Mouse (Mus musculus) spleen, adult 2 months (tissue): ENCODE data around the gene Tapt1.

Source experiments
- CTCF ChIP-seq: fragments of 200-500 bp; IDR thresholded peaks from 2 replicates; pipeline ENCODE4 v1.5.1; 2011; ENCODE audit warnings: mild to moderate bottlenecking, inconsistent platforms; ENCODE audit not compliant: insufficient read depth, insufficient read length, insufficient replicate concordance; ENCODE audit errors: extremely low read depth
- POLR2A ChIP-seq: fragments of 200-500 bp; IDR thresholded peaks from 2 replicates; pipeline ENCODE4 v1.6.1; 2011; ENCODE audit warnings: low read depth, low read length, inconsistent platforms

DNA sequence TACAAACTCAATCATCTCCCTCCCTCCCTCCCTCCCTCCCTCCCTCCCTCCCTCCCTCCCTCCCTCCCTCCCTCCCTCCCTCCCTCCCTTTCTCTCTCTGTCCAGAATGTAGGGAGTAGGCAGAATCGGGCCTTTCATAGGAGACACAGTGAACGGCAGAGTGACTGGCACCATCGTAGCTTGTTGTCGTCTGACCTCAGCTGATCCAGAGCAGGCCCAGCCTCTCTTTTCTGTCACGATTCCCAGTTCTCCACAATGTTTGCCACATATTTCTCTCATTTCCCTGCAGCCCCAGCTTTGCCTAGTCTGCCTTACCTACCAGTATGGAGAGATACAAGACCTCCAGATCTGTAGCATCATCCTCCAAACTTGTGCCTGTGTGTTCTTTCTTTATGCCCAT lies 35.3 kb upstream of the Tapt1 start:
- TF ChIP-seq CTCF = no peak
- TF ChIP-seq POLR2A = no peak
